Mouse (Mus musculus): ENCODE measurements around the gene Ermp1.
"Not testable (repeated sequence)": the region's sequence is repeated elsewhere in the genome, so short reads cannot be mapped to it uniquely, and the experiment has no call there.

Gene Ermp1

DNA sequence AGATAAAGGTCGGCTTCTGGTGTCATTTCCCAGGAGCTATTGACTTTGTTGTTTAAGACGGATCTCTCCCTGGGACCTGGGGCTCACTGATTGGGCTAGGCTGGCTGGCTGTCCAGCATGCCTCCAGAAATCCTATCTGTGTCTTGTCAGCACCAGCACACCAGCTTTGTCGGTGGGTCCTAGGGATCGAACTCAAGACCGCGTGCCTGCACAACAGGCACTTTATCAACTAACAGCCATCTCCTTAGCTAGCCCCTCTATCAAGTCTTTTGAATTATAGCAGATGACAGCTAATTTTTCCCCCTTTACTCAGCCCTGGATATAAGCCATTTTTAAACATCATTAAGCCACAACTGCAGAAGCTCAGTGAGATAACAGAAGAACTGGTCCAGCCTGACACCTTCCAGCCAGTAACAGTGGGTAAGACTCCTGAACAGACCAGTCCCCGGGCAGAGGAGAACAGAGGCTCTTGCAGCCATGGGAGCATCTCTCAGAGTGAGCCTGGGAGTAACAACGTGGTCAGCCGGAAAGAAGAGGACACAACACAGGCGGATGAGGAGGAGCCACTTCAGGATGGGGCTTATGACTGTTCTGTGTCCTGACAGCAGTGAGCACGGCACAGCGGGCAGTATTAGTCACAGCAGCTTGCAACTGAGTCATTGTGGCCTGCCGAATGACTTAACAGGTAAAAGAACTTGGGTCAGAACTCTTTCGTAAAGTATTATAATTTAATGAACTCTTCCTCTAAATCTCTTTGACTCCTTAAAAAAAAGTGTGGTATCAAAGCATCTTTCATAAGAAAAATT is 44.5 kb downstream of the Ermp1 start:
- DNase-seq (ENCODE audit: extremely low read depth, low read depth), result peak; percentile 23

DNA sequence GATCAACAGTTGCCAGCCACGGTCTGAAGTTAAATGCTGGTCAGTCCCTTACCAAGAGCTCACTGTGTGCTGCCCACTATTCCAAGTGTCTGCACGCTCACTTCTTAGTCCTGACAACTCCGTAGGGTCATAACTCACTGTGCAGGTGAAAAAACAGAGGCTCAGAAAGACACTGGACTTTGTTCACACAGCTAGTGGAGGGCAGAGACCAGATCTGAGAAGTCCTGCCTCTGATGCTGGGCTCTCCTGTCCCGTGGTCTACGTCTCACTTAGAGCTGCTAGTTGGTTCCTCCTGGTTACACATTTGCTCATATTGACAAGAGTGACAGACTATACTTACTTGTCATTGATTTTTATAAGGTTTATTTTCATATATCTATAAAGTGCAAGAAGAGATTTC is 49.2 kb downstream of the Ermp1 start:
- no peak for DNase-seq (ENCODE audit: extremely low read depth, low read depth)

DNA sequence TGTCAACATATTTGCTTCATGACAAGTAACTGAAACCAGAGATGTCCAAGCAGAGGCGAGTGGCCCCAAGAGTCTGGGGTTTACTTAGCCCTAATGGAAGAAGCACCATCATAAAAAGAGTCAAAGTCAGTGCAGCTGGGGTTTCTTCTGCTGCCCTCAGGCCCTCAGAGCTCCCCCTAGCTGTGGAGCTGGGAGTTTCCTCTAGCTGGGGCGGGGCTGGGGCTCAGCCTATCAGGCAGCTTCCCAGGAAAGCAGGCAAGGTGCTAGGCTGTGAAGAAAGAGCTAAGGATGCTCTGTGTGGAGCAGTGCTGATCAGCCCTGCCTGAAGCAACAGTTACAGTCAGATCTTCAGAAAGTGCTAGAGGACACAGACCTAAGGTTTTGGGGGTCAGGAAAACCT is 51.2 kb downstream of the Ermp1 start:
- no peak for DNase-seq (ENCODE audit: extremely low read depth, low read depth)

DNA sequence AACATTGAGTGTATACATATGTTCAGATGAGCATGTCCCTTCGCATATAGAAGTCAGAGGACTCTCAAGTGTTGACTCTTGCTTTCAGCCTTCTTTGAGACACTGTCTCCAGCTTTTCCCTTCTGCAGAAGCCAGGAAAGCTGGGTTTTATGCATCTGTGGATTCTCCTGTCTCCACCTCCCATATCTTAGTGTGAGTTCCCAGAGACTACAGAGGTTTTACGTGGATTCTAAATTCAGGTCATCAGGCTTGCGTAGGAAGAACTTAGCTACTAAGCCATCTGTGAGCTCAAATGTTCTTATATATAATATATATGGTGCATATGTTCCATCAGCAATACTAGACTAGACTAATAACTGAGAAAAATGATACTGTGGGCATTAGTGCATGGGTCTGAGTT is 51.9 kb downstream of the Ermp1 start:
- no peak for DNase-seq (ENCODE audit: extremely low read depth, low read depth)

DNA sequence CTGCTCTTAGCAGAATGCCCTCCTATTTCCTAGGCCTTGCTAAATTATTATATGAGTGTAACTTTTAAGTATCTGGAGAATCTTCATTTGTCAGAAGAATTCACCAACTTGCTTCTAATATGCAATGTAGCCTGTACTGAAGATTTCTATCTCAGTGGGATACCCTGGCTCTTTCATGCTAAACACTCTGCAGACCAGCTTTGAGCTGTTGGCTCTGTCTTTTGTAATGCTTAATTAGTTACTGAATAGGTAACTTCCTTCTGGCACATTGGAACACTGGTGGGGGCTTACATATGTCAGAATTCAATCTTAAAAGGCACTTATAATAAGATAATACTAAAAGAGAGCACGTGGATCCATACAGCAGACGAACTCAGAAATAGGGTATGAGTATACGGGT is 54.4 kb downstream of the Ermp1 start:
- DNase-seq (ENCODE audit: extremely low read depth, low read depth), result not testable (repeated sequence)

DNA sequence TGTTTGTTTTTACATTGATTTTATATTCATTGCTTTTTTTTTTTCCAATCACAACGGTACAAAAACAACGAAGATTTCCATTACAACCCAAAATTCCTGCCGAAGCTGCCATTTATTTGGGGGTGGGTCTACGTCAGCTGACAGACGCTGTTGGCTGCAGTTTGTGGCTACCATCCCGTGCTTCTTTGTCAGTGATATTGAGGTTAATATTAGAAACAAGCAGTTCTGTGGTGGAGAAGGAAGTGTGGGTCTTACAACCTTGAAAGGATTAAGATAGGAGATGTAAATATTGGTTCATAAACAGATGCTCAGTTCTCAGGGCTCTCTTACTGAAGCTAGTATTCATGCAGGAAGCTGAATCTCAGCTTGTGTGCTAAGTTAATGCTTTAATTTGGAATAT is 64.5 kb downstream of the Ermp1 start:
- DNase-seq (ENCODE audit: extremely low read depth, low read depth), result no peak

DNA sequence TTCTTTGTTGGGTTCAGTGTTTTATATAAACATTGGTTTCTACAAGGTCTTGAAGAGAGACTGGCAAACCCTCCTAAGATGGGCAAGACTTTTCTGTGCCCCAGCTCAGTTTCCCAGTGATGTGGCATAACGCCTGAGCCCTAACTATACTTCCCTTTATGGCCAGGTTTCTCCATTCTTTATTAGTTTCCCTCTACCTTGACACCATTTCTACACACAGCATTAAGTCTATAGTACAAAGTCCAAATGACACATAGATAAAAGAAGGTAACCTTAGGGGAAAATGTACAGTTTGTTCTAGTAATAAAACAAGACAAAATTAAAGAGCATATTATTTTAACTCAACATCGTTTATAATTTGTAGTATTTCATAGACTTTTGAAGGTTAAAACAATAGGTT is 65.8 kb downstream of the Ermp1 start:
- no peak for DNase-seq (ENCODE audit: extremely low read depth, low read depth)

DNA sequence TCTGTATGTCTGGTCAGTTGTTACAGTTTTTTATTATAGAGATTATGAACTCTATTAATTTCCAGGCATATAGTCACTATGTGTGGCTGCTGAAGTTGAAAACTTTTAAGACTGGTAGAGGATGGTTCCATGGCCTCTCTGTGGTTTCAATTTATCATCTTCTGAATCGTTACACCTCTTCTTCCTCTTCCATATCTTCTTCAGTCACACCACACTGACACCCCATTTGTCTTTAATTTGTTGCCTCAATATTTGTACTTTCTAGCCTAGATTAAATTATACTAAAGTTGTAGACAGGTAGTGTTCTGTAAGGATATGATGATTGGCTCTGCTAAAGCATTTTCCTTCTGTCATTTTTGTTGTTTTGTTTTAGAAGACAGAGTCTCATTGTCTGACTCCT is 81.7 kb downstream of the Ermp1 start:
- peak; percentile 26 for DNase-seq (ENCODE audit: extremely low read depth, low read depth)

DNA sequence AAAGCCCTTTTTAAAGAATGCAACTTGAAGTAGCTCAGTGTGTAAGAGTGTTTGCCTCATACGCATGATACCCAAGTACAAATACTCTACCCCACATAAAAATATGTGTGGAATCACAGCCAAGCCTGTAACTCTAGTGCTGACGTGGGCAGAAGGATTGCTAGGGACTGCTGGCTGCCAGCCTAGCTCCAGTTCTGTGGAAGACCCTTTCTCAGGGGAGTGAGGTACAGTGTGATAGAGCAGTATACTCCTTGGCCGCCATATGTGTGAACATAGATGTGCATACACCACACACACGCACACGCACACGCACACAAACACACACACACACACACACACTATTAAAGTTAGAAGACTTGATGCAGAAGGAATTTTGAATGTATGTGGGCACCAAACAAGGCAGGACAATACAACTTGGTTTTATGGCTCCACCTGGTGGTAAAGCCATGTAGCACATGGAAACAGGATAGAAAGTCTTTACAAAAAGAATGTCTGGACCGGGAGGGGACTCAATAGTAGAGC is 84.9 kb downstream of the Ermp1 start:
- DNase-seq (ENCODE audit: extremely low read depth, low read depth), result peak; percentile 79

DNA sequence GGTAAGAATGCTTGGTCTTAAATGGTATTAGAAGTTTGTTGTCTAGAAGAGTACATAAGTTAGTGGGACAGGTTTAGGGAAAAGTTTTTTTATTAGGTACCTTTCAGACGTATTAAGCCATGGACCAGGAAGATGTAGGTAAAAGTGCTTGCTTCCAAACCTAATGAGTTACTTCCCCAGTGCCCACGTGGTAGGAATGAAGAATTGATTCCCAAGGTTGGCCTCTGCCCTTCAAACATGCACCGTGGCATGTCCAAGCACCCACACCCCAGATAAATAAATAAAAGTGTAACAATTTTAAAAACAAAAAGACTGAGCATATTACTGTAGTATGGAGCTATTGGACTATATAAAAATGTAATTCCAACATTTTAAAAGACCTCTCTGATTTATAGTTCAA is 85.6 kb downstream of the Ermp1 start:
- DNase-seq (ENCODE audit: extremely low read depth, low read depth), result no peak

DNA sequence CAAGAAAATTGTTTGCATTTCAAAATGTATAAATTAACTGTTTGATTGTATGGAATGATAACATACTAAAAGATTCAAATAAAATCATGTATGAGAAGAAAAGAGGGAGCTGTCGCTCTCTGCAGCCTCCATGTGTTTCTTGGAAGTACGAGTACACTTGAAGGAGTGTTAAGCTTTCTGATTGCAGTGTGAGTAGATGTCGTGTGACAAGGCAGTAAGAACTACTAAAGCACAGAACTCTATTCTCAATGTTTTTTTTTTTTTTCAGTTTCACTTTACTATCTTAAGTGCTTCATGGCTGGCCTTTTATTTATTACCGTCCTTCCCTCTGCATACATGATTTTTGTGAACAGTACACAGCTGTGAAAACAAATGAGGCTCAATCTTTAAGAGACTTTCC is 86.0 kb downstream of the Ermp1 start:
- DNase-seq (ENCODE audit: extremely low read depth, low read depth), result no peak
